Mouse (Mus musculus) limb, embryonic 11.5 days (tissue): ENCODE results near the gene Ldlrad3. TPM values are rescaled to one million over a fixed set of nuclear protein-coding genes. Genes with fewer than 3 reads are reported as not detected.

Experiments
- ATAC-seq: fragments of 200-750 bp; cut with Nextera tagmentation; 2 replicates; pipeline ENCODE4 v1.8.0; 2017; ENCODE audit warnings: low read depth; ENCODE audit not compliant: insufficient number of reproducible peaks, low FRiP score, low TSS enrichment
- DNase-seq: peaks from one replicate; pipeline ENCODE4 v3.0.0-alpha.2; 2015; ENCODE audit warnings: low spot score
- H3K27ac ChIP-seq: fragments of 300-500 bp; sonication (generic); replicated peaks from 2 replicates; pipeline ENCODE4 v1.5.1; 2014; ENCODE audit warnings: low read depth, mild to moderate bottlenecking, low read length
- H3K27me3 ChIP-seq: fragments of 300-500 bp; sonication (generic); 2 replicates; pipeline ENCODE4 v1.6.1; 2014; ENCODE audit warnings: mild to moderate bottlenecking, low read length, mixed read lengths; ENCODE audit not compliant: control insufficient read depth, insufficient read depth
- H3K36me3 ChIP-seq: fragments of 300-500 bp; sonication (generic); 2 replicates; pipeline ENCODE4 v1.6.1; 2014; ENCODE audit warnings: mild to moderate bottlenecking, low read length, moderate library complexity, mixed read lengths; ENCODE audit not compliant: control insufficient read depth, insufficient read depth
- H3K4me1 ChIP-seq: fragments of 300-500 bp; sonication (generic); 2 replicates; pipeline ENCODE4 v1.6.1; 2014; ENCODE audit warnings: low read length, mixed read lengths; ENCODE audit not compliant: control insufficient read depth, insufficient read depth
- H3K4me2 ChIP-seq: fragments of 300-500 bp; sonication (generic); 2 replicates; pipeline ENCODE4 v1.6.1; 2014; ENCODE audit warnings: low read depth, mild to moderate bottlenecking, moderate library complexity; ENCODE audit not compliant: severe bottlenecking
- H3K4me3 ChIP-seq: fragments of 300-500 bp; sonication (generic); 2 replicates; pipeline ENCODE4 v1.5.1; 2014; ENCODE audit warnings: low read depth, low read length
- H3K9ac ChIP-seq: fragments of 300-500 bp; sonication (generic); 2 replicates; pipeline ENCODE4 v1.6.1; 2014; ENCODE audit warnings: mild to moderate bottlenecking, low read length
- H3K9me3 ChIP-seq: fragments of 300-500 bp; sonication (generic); 2 replicates; pipeline ENCODE4 v1.6.1; 2016; ENCODE audit warnings: low read length; ENCODE audit not compliant: control insufficient read depth
- WGBS: fragments of 180-500 bp; shearing (Covaris S2); extraction: QIAGEN DNeasy Blood & Tissue Kit; methylation state at CpG from one replicate; pipeline ENCODE4 v1.1.7; 2014; 5-methylcytosine and 5-hydroxymethylcytosine counted together
- polyA plus RNA-seq: library from polyadenylated mRNA; unstranded; fragments of >200 nt; fragmentation: Nextera tagmentation; extraction: Ambion mirVana; gene quantifications from 2 replicates; pipeline ENCODE4 v1.2.1, GENCODE M21; 2014

The Ldlrad3 gene
- polyA plus RNA-seq, 1 experiment from 2014 or later, result 57.5 TPM

DNA sequence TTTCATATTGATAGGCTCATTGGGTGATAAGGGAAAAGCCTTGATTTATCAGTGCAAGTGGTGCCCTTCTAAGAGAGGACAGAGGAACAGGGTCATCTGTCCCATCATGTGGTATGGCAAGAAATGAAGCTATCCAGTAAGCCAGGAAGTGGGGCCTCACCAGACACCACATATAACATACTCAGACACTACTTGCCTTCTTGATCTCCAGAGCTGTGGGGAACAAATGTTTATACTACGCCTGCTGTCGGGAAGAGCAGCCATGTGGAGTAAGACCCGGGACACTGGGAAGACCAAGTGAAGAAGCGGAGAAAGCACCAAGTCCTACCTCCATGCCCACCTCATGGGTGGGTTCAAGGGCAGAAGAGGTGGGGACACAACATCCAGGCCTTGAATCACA lies 86.9 kb downstream of the Ldlrad3 start:
- 92% methylated on average over 4 of the region's 4 CpGs for WGBS

GRCm38 (mm10) chr2:102094773-102095172 lies 91.4 kb downstream of the Ldlrad3 start:
- no peak for ATAC-seq

More for the DNA sequence above, 86.9 kb downstream of the Ldlrad3 start:
- Histone ChIP-seq H3K9ac (no peak overlapping the region), H3K36me3 (no peaks in the 10 kb centered on the region), H3K4me1 (no peaks in the 10 kb centered on the region; the same call in 1 of the 2 replicates), H3K4me2 (no peak overlapping the region), H3K27me3 (no peaks in the 10 kb centered on the region), H3K4me3 (no peak overlapping the region), H3K9me3 (no peaks in the 10 kb centered on the region), H3K27ac (no peak overlapping the region)
- ATAC-seq, result no peak; the same call in 1 of the 2 replicates
- DNase-seq, result no peak

GRCm38 (mm10) chr2:102094281-102094680 lies 91.9 kb downstream of the Ldlrad3 start:
- Histone ChIP-seq H3K36me3 (no peaks in the 10 kb centered on the region), H3K27me3 (no peaks in the 10 kb centered on the region), H3K9me3 (no peaks in the 10 kb centered on the region), H3K4me1 (no peaks in the 10 kb centered on the region), H3K4me3 (no peak overlapping the region), H3K27ac (no peak overlapping the region), H3K9ac (no peak overlapping the region), H3K4me2 (no peak overlapping the region)
- ATAC-seq (no peak), DNase-seq (no peak)
- WGBS, result 69% methylated on average over 3 of the region's 3 CpGs

More at GRCm38 (mm10) chr2:102094773-102095172, 91.4 kb downstream of the Ldlrad3 start:
- Histone ChIP-seq H3K9me3 (no peaks in the 10 kb centered on the region), H3K9ac (no peak overlapping the region), H3K36me3 (no peaks in the 10 kb centered on the region), H3K27ac (no peak overlapping the region), H3K4me1 (no peaks in the 10 kb centered on the region), H3K4me3 (no peak overlapping the region), H3K27me3 (no peaks in the 10 kb centered on the region), H3K4me2 (no peak overlapping the region)
- DNase-seq, result no peak
- 81% methylated on average over 11 of the region's 11 CpGs for WGBS

DNA sequence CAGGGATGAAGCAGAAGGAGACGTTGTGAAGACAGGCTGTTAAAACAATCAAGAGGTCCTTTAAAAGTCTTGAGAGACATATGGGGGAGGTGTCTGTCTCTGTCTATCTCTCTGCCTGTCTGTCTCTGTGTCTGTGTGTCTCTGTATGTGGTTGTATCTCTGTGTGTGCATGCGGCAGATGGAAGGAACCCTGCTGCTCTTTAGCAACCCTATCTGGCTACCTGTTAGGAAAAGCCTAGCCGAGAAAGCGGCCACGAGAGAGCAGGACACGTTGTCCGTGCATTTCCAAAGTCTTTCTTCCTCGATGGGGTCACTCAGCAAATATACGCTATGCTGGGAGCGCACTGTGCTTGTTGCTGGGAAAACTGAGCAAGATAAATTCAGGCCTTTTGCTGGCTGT lies 93.6 kb downstream of the Ldlrad3 start:
- Histone ChIP-seq H3K27ac (no peak overlapping the region), H3K36me3 (no peaks in the 10 kb centered on the region), H3K4me3 (no peak overlapping the region), H3K27me3 (no peaks in the 10 kb centered on the region), H3K4me1 (no peaks in the 10 kb centered on the region), H3K9me3 (no peaks in the 10 kb centered on the region), H3K4me2 (no peak overlapping the region), H3K9ac (no peak overlapping the region)
- WGBS, result 89% methylated on average over 10 of the region's 10 CpGs
- DNase-seq (no peak), ATAC-seq (no peak)

- Histone ChIP-seq H3K4me2 (no peak overlapping the region), H3K27me3 (no peaks in the 10 kb centered on the region), H3K36me3 (no peaks in the 10 kb centered on the region), H3K4me1 (no peaks in the 10 kb centered on the region), H3K27ac (no peak overlapping the region), H3K9me3 (no peaks in the 10 kb centered on the region), H3K9ac (no peak overlapping the region), H3K4me3 (no peak overlapping the region)
- ATAC-seq, result no peak
- 79% methylated on average over 8 of the region's 8 CpGs for WGBS
- DNase-seq, result peak; percentile 80
Measured at GRCm38 (mm10) chr2:102091516-102092350, 94.5 kb downstream of the Ldlrad3 start.

DNA sequence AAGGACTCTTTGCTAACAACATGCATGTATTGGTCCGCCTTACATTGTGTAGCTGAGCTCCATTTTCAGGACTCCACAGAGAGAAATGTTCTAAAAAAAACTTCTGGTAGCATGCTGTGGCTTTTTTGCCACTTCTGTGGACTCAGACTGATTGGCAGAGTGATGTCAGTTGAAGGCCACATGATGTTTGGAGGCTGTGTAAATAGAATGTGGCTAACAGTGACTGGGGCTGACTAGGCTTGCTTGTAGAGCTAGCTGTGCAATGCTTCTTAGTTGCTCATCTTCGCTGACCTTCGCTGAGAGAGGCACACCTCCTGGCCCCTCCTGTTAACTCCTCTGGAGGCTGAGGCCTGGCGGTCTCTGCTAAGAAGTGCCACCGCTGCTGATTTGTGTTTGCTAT lies 98.4 kb downstream of the Ldlrad3 start:
- no peak overlapping the region for H3K27ac ChIP-seq
- 92% methylated on average over 5 of the region's 5 CpGs for WGBS
- no peak for ATAC-seq

DNA sequence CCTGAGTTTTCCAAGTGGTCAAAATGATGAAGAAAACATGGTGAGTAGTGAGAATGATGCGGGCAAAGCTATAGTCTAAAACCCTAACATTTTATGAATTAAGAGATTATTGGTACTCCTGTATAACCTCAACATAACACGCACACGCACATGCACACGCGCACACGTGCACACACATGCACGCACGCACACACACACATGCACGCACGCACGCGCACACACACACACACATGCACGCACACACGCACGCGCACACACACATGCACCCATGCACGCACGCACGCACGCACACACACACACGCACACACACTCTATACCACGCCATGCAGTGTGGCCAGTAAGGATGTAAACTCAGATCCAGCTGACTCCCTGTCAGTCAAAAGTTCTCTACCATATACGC lies 99.6 kb downstream of the Ldlrad3 start:
- Histone ChIP-seq H3K36me3 (peaks cover 2% of the 10 kb centered on the region; the same call in 1 of the 2 replicates), H3K27me3 (no peaks in the 10 kb centered on the region), H3K4me1 (no peaks in the 10 kb centered on the region), H3K4me3 (no peak overlapping the region), H3K9me3 (no peaks in the 10 kb centered on the region; the same call in 1 of the 2 replicates), H3K4me2 (no peak overlapping the region), H3K9ac (no peak overlapping the region), H3K27ac (no peak overlapping the region)
- 95% methylated on average over 23 of the region's 23 CpGs for WGBS
- ATAC-seq, result no peak
- DNase-seq, result no peak

More for the DNA sequence above, 98.4 kb downstream of the Ldlrad3 start:
- no peaks in the 10 kb centered on the region for H3K9me3 ChIP-seq
- H3K4me2 ChIP-seq, result no peak overlapping the region
- H3K4me3 ChIP-seq, result no peak overlapping the region
- H3K4me1 ChIP-seq, result no peaks in the 10 kb centered on the region
- H3K36me3 ChIP-seq, result peaks cover 2% of the 10 kb centered on the region; the same call in 1 of the 2 replicates
- no peaks in the 10 kb centered on the region for H3K27me3 ChIP-seq
- DNase-seq, result no peak
- H3K9ac ChIP-seq, result no peak overlapping the region

DNA sequence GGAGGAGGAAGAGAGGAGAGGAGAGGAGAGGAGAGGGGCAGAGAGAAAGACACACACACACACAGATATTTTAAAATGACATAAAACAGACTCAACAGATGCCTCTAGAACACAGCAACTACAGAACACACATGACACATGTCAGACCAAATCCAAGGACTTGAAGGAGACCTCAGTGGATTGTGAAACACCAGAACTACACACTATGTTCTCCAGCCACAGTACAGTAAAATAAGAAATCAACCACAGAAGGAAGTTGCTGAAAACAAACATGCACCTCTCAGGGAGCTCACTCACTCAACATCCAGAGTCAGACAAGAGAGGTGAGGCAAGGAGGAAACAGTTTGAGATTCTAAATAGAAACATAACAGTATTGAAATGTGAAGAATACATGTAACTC lies 103.4 kb downstream of the Ldlrad3 start:
- H3K36me3 ChIP-seq, result peaks cover 2% of the 10 kb centered on the region; the same call in 1 of the 2 replicates
- H3K9ac ChIP-seq, result no peak overlapping the region
- H3K27ac ChIP-seq, result no peak overlapping the region
- ATAC-seq, result no peak
- H3K4me2 ChIP-seq, result no peak overlapping the region
- H3K9me3 ChIP-seq, result no peaks in the 10 kb centered on the region; the same call in 1 of the 2 replicates
- H3K4me3 ChIP-seq, result no peak overlapping the region
- no peak for DNase-seq
- no peaks in the 10 kb centered on the region for H3K27me3 ChIP-seq
- H3K4me1 ChIP-seq, result no peaks in the 10 kb centered on the region
